Mouse (Mus musculus): ENCODE measurements at regions not wholly inside any gene's neighbourhood (a gene's known extent, or its start where the extent isn't known, plus 50 kb on each side); places are given as distances from the start of the nearest gene placed in this dataset.
A peak's percentile ranks its signal among the peaks of the same experiment; 100 is the strongest.

DNA sequence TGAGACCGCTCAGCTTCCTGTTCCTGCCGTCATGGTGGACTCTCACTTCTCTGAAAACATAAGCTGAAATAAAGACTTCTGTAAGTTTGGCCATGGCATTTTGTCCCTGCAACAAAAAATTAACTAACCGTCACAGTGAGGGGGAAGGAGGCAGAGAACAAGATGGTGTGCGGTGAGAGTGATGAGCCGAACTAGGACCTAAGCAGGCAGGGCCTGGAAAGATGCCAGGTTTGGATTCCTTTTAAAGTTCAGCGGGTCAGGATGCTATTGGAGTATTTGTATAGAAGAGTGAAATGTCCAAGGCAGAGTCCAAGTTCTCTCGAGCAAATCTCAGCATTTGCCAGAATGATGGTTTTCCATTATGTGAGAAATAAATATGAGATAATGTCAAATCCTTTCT, 312.3 kb downstream of the Gm49356 start:
- Histone ChIP-seq H3K4me3 (no peak overlapping the region), H3K9me3 (no peaks in the 10 kb centered on the region), H3K9ac (no peak overlapping the region), H3K27me3 (no peaks in the 10 kb centered on the region), H3K36me3 (no peaks in the 10 kb centered on the region), H3K4me1 (peaks cover 39% of the 10 kb centered on the region), H3K27ac (no peak overlapping the region), H3K4me2 (no peak overlapping the region)
- ATAC-seq (ENCODE audit: insufficient number of reproducible peaks, insufficient read depth, low FRiP score, low TSS enrichment, low read depth): no peak
- WGBS: 68% methylated on average over 7 of the region's 7 CpGs

DNA sequence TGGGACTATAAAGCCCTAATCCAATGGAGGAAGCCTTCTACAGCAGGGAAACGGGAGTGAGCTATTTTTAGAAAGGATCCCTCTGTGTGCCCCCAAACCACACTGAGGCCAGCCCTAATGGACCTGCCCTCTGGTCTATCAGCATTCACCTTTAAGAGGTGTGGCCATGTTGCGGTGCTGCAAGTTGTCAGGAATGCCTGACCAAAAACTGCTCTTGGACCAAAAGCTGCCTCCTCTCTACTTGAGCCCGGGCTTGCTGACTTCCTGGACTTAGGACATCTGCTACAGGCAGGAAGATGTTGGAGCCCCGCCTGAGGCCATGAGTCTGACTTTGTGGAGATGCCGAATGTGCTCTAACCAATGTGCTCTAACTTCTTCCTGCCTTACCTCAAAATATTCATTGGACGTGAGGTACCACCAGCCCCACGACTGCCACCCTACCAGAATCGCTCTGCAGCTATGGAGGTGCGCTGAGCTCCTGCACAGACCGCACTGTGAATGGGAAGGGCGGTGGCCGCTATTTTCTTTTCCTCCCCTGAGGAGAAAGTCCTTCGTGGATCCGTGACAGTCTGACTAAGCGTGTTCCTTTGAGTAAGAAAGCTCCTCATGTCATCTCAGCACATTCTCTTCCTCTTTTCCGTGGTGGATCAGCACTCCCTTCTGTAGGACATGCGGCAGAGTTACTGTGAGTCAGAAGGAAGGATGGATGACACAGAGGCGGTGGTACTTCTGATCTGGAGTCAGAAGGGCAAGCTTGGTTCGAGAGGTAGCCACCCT, 313.0 kb downstream of the Gm49356 start:
- H3K4me3 ChIP-seq: no peak overlapping the region
- H3K36me3 ChIP-seq: no peaks in the 10 kb centered on the region
- peaks cover 32% of the 10 kb centered on the region for H3K4me1 ChIP-seq
- H3K27me3 ChIP-seq: no peaks in the 10 kb centered on the region
- no peak overlapping the region for H3K4me2 ChIP-seq
- WGBS: 78% methylated on average over 19 of the region's 19 CpGs
- ATAC-seq (ENCODE audit: insufficient number of reproducible peaks, insufficient read depth, low FRiP score, low TSS enrichment, low read depth): no peak
- H3K9ac ChIP-seq: no peak overlapping the region
- H3K9me3 ChIP-seq: no peaks in the 10 kb centered on the region
- 0 out of 2 replicates have a peak overlapping the region, but pooled peaks have one; percentile 2 for H3K27ac ChIP-seq

DNA sequence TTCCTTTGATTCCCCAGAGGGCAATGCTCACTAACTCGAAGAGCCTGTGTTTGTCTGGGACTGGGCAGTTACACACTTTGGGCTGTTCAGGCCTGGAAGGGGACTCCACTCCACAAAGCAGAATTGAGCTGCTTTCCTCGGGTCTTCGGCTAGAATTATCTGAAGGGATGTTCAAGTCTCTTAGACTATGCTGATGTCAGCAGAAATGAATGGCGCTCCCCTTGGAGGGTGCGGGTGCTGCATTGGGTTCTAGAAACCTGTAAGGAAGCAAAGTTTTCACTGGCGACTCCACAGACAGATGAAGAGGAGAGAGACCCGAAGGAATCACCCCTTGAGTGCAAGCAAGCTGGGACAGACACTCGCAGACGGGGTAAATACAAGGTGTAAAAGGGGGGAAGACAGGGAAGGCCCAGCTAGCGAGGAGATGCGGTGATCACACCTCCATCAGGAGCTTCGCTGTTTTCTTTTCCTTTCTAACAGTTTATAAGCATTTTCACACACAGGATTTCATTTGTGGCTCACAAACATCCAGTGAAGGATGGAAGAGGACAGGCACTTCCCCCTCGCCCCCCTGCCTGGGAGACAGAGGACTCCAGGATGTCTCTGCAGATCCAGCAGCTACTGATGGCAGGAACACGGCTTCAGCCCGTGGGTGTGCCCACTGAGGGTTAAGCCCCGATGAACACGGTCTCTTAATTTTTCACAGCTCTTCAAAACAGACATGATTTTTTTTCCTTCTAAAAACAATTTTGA, 314.2 kb downstream of the Gm49356 start:
- ATAC-seq (ENCODE audit: insufficient number of reproducible peaks, insufficient read depth, low FRiP score, low TSS enrichment, low read depth): no peak
- WGBS: 68% methylated on average over 17 of the region's 17 CpGs
- no peak overlapping the region for H3K27ac ChIP-seq

DNA sequence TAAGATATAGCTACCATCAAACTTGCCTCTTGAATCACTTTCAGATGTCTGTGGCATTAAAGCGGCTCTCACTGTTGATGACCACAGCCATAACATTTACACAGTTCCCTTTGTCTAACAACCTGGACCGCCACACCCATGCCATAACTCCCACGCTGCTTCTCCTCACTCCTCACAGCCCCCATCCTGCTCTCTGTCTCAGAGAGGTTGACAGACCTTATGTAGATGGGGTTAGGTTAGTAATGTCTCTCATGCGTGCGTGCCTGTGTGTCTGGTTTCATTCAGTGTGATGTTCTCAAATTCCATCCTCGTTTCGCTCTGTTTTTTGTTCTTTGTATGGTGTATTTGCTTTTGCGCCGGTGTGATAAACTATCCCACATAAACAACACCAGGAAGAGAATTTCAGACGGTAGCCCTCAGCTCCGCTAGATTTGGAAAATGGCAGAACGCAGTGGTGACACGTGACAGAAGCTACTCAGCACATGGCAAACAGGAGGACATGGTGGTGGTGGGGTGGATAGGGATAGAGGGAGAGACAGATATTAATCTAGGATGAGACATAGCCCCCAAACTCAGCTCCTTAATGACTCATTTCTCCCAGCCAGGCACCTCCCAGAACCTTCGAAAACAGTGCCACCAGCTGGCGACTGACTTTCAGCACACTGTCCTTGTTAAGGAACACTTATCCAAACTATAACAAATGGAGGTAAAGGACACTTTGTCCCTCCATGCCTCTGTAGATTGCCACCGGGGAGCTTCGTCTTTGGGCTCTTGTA, 314.9 kb downstream of the Gm49356 start:
- peaks cover 16% of the 10 kb centered on the region for H3K4me1 ChIP-seq
- ATAC-seq (ENCODE audit: insufficient number of reproducible peaks, insufficient read depth, low FRiP score, low TSS enrichment, low read depth): no peak
- H3K9me3 ChIP-seq: no peaks in the 10 kb centered on the region
- WGBS: 37% methylated on average over 17 of the region's 17 CpGs
- no peak overlapping the region for H3K4me3 ChIP-seq
- H3K4me2 ChIP-seq: peak overlapping the region; percentile 35
- no peak overlapping the region for H3K27ac ChIP-seq
- no peaks in the 10 kb centered on the region for H3K27me3 ChIP-seq
- no peak overlapping the region for H3K9ac ChIP-seq
- no peaks in the 10 kb centered on the region for H3K36me3 ChIP-seq

More for the DNA sequence above, 314.2 kb downstream of the Gm49356 start:
- Histone ChIP-seq H3K36me3 (no peaks in the 10 kb centered on the region), H3K4me3 (no peak overlapping the region), H3K9ac (no peak overlapping the region), H3K9me3 (no peaks in the 10 kb centered on the region), H3K27me3 (no peaks in the 10 kb centered on the region), H3K4me2 (no peak overlapping the region), H3K4me1 (peaks cover 20% of the 10 kb centered on the region)

DNA sequence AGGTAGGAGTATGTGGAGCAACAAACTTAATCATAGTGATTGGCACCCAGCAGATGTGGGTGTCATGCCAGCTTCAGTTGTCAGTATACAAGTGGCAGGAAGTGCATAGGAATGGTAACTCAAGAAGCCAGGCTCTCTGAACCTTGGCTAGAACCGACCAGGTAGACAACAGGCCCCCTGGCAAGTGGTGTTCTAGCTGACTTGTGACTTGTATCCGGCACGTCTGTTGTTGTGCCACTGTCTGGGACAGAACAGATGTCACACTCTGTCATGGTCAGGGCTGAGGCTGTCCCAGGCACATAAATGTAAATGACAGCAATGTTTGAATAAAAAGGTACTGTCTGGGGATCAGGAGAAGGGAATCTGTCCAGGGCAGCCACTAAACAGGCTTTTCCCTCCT, 316.0 kb downstream of the Gm49356 start:
- no peaks in the 10 kb centered on the region for H3K9me3 ChIP-seq
- no peaks in the 10 kb centered on the region for H3K36me3 ChIP-seq
- H3K9ac ChIP-seq: no peak overlapping the region
- no peak overlapping the region for H3K4me3 ChIP-seq
- no peak overlapping the region for H3K27ac ChIP-seq
- peaks cover 16% of the 10 kb centered on the region for H3K4me1 ChIP-seq
- WGBS: 87% methylated on average over 3 of the region's 3 CpGs
- no peak for ATAC-seq (ENCODE audit: insufficient number of reproducible peaks, insufficient read depth, low FRiP score, low TSS enrichment, low read depth)
- no peaks in the 10 kb centered on the region for H3K27me3 ChIP-seq
- no peak overlapping the region for H3K4me2 ChIP-seq

DNA sequence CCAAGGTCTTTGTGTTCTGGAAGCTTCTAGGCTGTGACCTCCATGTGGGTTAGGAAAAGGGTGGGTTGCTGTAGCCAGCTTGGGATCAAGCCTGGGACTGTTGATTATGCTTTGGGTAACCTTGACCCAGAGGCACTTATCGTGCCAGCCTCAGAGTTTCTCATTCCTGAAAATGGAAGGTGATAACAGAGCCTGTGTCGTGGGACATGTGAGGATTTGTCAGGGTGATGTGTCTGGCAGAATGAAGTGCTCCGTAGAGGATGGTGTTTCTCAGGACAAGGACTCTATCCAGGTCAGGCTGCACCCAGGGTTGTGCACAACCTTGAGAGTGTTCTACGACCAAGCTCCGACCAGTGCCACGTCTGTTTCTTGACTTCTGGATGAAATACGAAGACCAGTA, 316.4 kb downstream of the Gm49356 start:
- H3K9ac ChIP-seq: no peak overlapping the region
- no peaks in the 10 kb centered on the region for H3K9me3 ChIP-seq
- 61% methylated on average over 7 of the region's 7 CpGs for WGBS
- no peak overlapping the region for H3K4me3 ChIP-seq
- ATAC-seq (ENCODE audit: insufficient number of reproducible peaks, insufficient read depth, low FRiP score, low TSS enrichment, low read depth): no peak
- no peaks in the 10 kb centered on the region for H3K36me3 ChIP-seq
- peaks cover 16% of the 10 kb centered on the region for H3K4me1 ChIP-seq
- H3K27me3 ChIP-seq: no peaks in the 10 kb centered on the region
- no peak overlapping the region for H3K27ac ChIP-seq
- H3K4me2 ChIP-seq: no peak overlapping the region

DNA sequence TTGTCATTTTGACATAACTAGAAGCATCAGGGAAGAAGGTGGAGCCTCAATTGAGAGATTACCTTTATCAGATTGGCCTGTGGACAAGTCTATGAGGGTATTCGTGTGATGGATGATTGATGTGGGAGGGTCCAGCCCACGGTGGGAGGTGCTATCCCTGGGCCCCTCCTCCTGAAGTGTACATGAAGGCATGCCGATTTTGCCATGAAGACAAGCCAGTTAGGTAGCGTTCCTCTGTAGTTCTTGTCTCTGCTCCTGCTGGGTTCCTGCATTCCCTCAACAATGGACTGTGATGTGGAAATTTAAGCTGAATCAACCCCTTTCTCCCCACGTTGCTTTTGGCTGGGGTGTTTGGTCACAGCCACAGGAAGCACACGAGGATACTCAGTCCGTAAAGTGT, 317.5 kb downstream of the Gm49356 start:
- no peak for ATAC-seq (ENCODE audit: insufficient number of reproducible peaks, insufficient read depth, low FRiP score, low TSS enrichment, low read depth)
- Histone ChIP-seq H3K36me3 (no peaks in the 10 kb centered on the region), H3K9me3 (no peaks in the 10 kb centered on the region), H3K9ac (no peak overlapping the region), H3K4me3 (no peak overlapping the region), H3K4me2 (no peak overlapping the region), H3K27me3 (no peaks in the 10 kb centered on the region), H3K27ac (no peak overlapping the region), H3K4me1 (peaks cover 16% of the 10 kb centered on the region)
- WGBS: 72% methylated on average over 7 of the region's 7 CpGs

DNA sequence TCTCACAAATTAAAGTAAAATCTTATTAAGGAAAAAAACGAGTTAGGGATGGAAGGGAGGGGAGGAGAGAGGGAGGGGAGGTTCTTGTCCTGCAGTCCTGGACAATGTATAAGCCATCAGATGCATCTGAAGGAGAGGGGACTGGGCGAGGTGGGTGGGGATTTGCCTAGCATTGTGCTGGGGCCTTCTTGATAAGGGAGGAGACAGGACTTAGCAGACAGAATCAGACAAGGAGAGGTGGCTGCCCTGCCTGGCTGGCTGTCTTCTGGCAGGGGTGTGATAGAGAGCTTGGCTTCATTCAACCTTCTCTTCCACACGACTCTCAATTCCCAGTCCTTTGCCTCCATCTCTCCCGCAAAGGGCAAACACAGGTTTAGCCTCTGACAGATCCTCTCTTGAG, 318.9 kb downstream of the Gm49356 start:
- H3K9me3 ChIP-seq: no peaks in the 10 kb centered on the region
- no peak overlapping the region for H3K4me3 ChIP-seq
- peaks cover 12% of the 10 kb centered on the region for H3K4me1 ChIP-seq
- no peaks in the 10 kb centered on the region for H3K36me3 ChIP-seq
- H3K27me3 ChIP-seq: no peaks in the 10 kb centered on the region
- H3K9ac ChIP-seq: no peak overlapping the region
- no peak overlapping the region for H3K27ac ChIP-seq
- ATAC-seq (ENCODE audit: insufficient number of reproducible peaks, insufficient read depth, low FRiP score, low TSS enrichment, low read depth): no peak
- 76% methylated on average over 4 of the region's 4 CpGs for WGBS
- no peak overlapping the region for H3K4me2 ChIP-seq

DNA sequence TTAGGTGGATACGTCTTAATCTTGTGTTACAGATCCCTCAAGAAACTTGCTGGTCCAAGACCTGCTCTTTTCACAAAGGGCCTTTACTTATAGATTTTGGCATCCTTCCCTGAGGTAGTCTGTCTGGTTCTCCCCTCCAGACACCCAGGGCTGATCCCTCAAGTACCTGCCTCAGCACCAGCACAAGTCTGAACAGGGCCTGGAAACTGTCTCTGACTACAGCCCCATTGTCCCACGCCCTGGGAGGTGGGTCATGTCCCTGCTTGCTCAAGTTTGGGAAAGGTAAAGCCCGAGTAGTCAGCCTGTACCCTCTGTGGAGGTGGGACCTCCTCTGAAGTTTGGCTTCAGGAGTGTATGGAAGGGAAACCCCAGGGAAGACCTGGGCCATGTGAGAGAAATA, 323.3 kb downstream of the Gm49356 start:
- Histone ChIP-seq H3K27ac (no peak overlapping the region), H3K4me1 (no peaks in the 10 kb centered on the region), H3K9me3 (no peaks in the 10 kb centered on the region), H3K36me3 (no peaks in the 10 kb centered on the region), H3K27me3 (no peaks in the 10 kb centered on the region), H3K4me2 (no peak overlapping the region), H3K4me3 (no peak overlapping the region), H3K9ac (no peak overlapping the region)
- ATAC-seq (ENCODE audit: insufficient number of reproducible peaks, insufficient read depth, low FRiP score, low TSS enrichment, low read depth): peak; percentile 72; the same call in 1 of the 2 replicates
- WGBS: 57% methylated on average over 3 of the region's 3 CpGs

DNA sequence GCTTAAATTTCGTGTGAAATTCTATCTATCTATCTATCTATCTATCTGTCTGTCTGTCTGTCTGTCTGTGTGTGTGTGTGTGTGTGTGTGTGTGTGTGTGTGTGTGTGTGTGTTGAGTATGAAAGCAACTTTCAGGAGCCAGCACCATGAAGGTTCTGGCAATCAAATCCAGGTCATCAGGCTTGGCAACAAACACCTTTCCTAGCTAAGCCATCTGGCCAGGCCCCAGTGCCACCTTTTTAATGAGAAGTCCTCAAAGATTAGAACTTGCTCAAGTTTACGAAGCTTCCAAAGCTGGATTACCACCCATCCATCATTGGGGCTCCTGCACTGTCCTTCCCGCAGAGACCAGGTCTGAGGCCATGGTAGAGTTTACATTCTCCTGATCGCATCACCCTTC, 325.0 kb downstream of the Gm49356 start:
- no peak overlapping the region for H3K4me3 ChIP-seq
- no peaks in the 10 kb centered on the region for H3K36me3 ChIP-seq
- WGBS: 80% methylated on average over 4 of the region's 4 CpGs
- ATAC-seq (ENCODE audit: insufficient number of reproducible peaks, insufficient read depth, low FRiP score, low TSS enrichment, low read depth): no peak
- no peaks in the 10 kb centered on the region for H3K4me1 ChIP-seq
- no peaks in the 10 kb centered on the region for H3K9me3 ChIP-seq
- H3K27me3 ChIP-seq: no peaks in the 10 kb centered on the region
- H3K27ac ChIP-seq: no peak overlapping the region
- H3K9ac ChIP-seq: no peak overlapping the region
- H3K4me2 ChIP-seq: no peak overlapping the region

DNA sequence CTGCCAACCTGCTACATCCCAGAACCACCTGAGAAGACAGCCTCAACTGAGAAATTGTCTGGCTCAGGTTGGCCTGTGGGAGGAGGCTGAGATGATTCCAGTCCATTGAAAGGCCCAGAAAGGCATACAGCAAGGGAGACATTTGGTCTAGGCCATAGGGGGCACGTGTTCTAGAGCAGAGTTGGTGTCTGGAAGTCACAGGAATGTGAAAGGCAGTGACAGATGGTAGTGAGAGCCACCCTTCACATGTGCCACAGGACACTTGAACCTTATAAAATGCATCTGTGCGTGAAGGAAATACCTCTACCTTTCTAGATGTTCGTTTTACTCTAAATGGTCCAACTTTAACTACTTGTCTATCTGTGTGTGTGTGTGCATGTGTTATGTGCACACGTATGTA, 326.1 kb downstream of the Gm49356 start:
- Histone ChIP-seq H3K4me1 (no peaks in the 10 kb centered on the region), H3K4me2 (no peak overlapping the region), H3K9me3 (no peaks in the 10 kb centered on the region), H3K27me3 (no peaks in the 10 kb centered on the region), H3K9ac (no peak overlapping the region), H3K27ac (no peak overlapping the region), H3K4me3 (no peak overlapping the region), H3K36me3 (no peaks in the 10 kb centered on the region)
- 81% methylated on average over 4 of the region's 4 CpGs for WGBS
- no peak for ATAC-seq (ENCODE audit: insufficient number of reproducible peaks, insufficient read depth, low FRiP score, low TSS enrichment, low read depth)

Data from embryonic facial prominence, embryonic 13.5 days (tissue).